Mouse (Mus musculus): ENCODE data around the gene Slc25a35.
"Not testable (repeated sequence)": the region's sequence is repeated elsewhere in the genome, so short reads cannot be mapped to it uniquely, and the experiment has no call there.

The Slc25a35 gene

DNA sequence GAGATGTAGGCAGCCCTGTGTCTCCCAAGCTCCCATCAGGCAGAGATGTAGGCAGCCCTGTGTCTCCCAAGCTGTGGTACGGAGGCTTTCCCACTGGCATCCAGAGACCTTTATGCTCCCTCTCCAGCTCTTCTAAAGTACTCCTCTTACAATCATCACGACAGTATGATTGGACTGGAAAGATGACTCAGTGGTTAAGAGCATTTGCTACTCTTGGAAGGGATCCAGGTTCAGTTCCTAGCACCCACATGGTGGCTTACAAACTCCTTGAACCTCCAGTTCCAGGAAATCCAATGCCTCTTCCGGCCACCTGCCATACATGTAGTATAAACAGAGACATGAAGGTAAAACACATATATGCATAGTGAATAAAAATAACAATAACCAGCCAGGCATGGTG lies 6.3 kb upstream of the Slc25a35 start:
- no peak for DNase-seq (ENCODE audit: low spot score in 2 of 2)

DNA sequence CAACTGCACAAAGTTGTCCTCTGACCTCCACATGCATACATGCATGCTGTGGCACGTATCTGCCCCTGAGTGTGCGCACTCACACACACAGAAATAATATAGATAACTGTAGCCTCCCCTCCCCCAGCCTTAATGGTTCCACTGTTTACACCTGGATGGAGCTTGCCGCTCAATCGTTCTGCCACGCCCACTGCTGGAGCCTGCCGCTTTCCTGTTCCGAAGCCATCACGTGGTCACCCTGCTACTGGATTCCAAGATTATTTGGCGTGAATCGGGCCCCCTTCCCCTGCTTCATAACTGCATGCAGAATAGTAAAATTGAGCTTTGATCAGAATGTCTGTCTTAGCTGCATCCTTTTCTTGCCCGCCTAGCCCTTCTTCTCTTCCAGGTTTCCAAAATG lies 5.8 kb upstream of the Slc25a35 start:
- DNase-seq (ENCODE audit: low spot score in 2 of 2), result not testable (repeated sequence)

DNA sequence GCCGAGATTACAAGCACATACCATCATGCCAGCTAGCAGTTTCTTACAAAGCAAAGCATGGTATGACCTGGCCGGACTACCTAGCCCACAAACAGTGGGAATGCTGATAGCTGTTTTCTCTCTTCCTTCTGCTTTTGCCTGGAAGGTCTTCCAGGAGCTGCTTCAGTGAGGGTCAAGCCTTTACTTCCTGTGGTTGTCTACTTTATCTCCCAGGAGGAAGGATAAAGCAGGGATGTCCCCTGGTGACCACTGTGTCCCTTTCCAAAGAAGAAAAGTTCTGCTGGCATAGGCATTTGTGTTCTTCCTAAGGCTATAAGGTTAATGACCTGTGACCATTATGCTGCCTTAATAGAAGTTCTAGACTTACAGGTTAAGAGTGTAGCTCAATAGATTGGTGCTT lies 4.5 kb upstream of the Slc25a35 start:
- DNase-seq (ENCODE audit: low spot score in 2 of 2), result no peak

DNA sequence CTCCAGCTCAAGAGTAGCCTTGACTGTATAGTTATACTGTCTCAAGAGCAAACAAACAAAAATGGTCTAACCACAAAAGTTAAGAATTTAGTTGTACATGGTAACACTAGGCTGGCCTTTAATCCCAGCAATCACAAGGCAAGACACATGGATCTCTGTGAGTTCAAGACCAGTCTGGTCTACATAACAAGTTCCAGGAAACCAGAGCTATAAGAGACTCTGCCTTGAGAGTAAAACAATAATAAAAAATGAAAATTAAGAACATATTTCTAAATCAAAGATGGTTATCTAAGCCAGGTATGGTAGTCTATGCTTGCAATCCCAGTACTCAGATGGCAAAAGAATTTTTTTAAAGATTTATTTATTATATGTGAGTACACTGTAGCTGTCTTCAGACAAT lies 2.9 kb upstream of the Slc25a35 start:
- DNase-seq (ENCODE audit: low spot score in 2 of 2), result no peak

DNA sequence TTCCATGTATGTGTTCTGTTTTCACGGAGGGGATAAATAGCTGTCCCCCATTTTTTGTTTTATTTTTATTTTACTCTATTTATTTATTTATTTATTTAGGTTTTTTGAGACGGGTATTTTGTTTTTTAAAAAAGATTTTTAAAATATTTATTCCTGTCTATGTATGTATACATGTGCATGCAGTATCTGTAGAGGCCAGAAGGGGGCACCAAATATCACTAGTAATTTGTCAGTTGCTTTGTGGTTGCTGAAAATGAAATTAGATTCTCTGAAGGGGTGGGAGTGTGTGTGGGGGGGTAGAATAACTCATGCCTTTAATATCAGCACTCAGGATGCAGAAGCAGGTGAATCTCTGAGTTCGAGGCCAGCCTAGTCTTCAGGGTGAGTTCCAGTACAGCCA lies 2.1 kb upstream of the Slc25a35 start:
- peak; percentile 43 to 68 for DNase-seq (ENCODE audit: low spot score in 2 of 2)

DNA sequence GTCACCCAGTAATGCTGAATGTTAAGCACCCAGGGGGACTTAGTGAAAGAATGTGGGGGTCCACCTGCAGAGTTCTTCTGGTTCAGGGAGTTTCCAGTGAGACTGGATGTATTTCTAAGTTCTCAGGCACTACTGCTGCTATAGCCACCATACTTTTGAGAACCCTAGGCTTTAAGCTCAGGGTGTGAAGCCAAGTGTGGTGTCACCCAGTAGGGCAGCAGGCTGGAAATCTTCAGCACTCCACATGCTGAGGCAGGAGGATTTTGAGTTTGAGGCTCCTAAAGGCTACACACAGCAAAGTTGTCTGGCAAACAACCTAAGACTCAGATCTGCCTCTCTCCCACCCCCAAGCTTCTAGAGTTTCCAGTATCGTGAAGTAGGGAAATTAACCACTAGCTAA lies 1.4 kb upstream of the Slc25a35 start:
- no peak for DNase-seq (ENCODE audit: low spot score in 2 of 2)

DNA sequence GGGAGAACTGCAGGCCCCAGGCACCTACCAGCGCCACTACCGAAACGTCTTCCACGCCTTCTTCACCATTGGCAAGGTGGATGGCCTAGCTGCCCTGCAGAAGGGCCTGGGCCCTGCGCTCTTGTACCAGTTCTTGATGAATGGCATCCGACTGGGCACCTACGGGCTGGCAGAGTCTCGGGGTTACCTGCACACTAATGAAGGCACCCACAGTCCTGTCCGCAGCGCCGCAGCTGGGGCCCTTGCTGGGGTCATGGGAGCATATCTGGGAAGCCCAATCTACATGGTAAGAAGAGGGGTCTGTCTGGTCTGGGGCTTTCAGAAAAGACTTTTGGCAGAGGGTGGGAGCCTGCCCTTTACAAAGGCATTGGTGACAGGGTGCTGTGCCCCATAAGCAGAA lies 821 bp downstream of the Slc25a35 start:
- DNase-seq (ENCODE audit: low spot score in 2 of 2), result no peak

DNA sequence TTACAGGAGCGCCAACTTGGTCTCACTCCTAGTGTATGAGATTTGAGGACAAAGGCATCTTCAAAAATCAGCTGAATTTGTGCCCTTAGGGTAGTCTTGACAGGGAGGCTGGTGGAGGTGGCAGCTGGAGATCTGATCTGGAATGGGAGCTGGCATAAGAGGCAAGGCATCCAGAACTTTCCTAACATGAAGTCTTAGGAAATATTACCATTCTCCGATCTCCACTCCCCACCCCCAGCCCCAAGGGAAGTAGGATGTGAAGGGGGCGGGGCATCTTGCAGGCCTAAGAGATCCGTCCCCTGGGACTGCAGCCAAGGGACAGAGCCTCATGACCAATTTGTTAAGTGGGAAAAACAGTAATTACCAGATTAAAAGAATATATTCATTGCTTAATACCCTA lies 2.3 kb downstream of the Slc25a35 start:
- no peak for DNase-seq (ENCODE audit: low spot score in 2 of 2)

DNA sequence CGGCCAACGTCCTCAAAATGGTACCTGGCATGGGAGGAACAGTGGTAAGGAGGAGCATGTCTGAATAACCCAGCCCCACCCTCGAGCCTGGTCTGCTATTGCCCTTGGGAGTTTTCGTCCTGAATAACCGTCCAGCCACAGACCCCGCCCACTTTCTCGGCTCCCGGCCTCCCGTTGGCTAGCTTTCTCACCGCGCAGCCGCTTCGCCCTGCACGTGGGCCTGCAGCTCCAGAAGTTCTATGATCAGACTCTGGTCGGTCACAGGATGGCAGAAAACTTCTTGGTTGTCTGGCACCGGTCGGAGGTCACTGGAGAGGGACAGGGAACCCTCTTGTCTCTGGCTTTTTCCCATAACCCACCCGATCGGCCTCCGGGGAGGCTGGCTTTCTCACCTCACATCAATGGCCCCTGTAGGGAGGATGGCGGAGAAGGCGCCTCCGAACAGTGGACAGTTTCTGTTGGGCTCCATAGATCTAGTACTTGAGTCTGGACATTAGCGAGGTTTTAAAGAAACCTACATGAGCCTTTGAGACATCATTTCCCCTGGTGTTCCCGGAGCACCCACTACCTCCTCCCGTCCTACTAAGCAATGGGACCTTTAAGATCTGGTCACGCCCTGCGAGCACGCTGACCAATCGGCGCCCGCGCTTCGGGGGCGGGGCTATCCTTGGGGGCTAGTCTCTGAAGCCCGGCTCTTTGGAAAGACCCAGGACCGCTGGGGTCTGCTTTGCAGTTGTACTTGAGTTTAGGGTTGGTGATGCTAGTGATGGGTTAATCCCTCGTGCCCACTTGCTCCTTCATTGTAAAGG lies 5.5 kb downstream of the Slc25a35 start:
- peak; percentile 67 to 73 for DNase-seq (ENCODE audit: low spot score in 2 of 2)

DNA sequence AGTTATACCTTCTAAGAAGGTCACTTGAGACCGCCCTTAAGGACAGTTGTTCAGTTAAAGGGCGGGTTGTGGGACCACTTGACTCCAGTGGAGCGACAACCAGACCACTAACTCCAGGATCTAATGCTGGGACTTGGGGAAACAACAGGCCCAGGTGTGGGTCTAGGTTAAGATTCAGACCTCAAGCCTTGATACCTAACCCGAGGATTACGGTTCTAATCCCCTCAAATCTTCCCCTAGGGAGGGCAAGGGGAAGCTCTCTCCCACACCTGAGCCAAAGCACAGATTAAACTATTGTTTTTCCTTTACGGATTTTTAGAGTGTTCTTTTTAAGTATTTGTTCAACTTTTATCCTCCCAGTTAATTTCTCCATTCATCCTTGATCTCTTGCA lies 6.1 kb downstream of the Slc25a35 start:
- no peak for DNase-seq (ENCODE audit: low spot score in 2 of 2)

DNA sequence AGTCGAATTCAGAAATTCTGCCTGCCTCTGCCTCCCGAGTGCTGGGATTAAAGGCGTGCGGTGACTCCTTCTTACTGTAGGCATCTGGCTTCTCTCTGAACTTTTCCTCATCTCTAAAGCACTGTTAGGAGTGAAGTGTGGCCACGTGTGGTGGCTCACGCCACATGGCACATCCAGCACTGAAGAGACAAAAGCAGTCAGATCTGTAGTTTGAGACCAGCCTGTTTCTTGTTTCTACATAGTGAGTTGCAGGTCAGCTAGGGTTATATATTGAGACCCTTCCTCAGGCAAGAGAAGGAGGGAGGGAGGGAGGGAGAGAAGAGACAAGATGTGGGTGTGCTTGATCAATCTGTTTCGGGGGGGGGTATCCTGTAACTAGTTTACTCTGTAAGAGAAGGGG lies 7.2 kb downstream of the Slc25a35 start, which contains the start of gene Rangrf:
TSS of gene Rangrf (minus strand) at position 101 of the 400 bp plus-strand sequence.
- DNase-seq (ENCODE audit: low spot score in 2 of 2), result no peak

DNA sequence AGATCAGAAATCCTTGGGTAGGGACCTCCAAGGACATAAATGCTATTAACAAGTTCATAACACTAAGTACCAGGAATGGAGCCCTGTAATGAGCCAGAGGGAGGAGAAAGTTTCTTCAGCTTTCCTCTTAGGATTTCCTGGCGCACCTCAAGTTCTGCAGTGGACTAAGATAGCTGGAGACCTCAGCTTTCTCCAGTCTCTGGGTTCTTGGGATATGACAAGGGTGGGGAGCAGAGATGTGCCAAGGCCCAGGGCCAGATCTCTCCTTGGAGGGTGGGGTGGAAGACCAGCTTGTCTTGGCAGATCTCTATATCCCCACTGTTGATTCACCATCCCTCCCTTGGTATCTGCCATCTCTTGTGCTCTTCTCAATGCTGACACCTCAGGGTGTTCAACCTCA lies 7.7 kb downstream of the Slc25a35 start:
- no peak for DNase-seq (ENCODE audit: low spot score in 2 of 2)

DNA sequence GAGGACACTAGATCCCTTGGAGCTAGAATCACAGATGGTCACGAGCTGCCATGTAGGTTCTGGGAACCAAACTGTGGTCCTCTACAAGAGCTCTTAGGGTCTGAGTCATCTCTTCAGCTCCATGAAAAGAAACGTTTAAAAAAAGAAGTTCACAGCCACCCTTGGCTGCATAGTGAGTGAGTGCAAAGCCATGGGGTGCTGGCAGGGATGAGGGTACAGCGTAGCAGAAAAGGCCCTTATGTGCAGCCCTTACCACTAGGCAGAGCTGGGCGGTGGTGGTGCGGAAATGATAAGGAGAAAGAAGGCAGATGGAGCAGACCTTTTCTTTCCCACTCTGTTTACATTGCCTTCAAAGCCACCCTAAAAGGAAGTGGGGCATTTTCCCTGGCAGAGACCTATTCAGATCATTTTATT lies 11.4 kb downstream of the Slc25a35 start:
- no peak for DNase-seq (ENCODE audit: low spot score in 2 of 2)

DNA sequence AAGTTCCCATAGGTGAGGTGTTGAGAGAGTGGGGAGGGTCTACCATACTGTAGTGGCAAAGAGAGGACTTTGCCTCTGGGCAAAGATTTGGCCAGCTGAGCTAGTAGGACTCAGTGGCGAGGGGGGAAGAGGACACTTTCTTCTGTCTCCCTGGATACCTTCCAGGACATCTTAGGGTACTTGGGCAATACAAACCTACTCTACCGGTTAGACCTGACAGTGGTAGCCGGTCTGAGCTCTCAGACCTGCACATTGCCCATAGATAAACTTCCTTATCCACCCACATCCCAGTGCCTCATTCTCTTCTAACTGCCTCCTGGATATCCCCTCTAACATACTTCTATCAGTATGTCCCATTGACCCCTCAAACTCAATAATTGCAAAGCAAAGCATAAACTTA lies 13.0 kb downstream of the Slc25a35 start:
- no peak for DNase-seq (ENCODE audit: low spot score in 2 of 2)

DNA sequence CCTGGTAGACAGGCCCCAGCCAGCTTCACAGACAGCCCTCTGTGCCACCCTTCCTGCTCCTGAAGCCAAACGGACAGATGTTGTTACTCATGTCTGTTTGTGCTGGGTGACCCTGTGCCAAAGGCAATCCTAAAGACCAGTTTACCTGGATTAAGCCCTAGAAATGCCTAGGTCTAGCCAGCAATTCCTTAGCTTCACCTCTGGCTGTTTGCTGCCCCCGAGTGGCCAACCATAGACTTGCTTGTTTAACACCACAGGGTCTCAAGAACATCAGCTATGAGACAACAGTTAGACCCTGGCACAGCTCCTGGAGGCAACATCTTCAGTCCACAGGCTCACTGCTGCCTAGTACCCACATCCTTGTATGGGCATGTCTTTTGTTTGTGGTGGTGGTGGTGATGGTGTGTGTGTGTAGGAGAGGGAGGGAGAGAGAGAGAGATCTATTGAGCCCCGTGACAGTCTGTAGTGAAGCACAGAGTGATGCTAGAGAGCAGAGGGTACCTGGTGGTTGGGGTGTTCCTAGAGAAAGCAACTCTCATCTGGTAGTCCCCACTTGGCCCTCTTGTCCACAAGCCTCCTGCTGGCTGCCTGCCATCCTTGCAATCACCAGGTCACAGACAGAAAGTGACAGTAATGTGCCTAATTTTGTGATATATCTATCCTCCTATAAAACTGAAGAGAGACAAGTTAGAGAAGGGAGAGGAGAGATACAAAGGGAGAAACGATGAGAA lies 14.9 kb downstream of the Slc25a35 start:
- peak; percentile 54 to 64 for DNase-seq (ENCODE audit: low spot score in 2 of 2)

DNA sequence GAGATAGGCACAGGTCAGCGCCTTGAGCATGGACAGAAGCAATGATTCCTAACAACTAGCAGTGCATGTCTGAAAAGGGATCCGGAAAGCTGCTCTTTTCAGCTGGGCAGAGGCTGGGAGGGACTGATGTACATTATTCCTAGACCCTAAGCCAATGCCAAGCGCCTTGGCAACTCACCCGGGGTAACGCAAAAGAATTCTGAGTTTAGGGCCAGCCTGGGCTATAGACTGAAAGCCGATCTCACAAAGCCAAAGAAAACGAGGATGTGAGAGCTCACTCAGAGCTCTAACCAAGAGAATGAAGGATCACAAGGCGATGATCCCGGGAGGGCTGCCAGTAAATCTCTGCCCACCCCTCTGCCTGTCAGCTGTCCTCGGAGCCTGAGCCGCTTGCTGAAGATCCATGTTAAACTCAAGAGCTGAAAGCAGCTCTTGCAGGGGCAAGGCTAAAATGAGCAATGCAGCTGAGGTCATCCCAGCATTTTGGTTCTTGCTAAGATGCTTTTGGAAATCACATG lies 19.5 kb downstream of the Slc25a35 start:
- DNase-seq (ENCODE audit: low spot score in 2 of 2), result no peak

DNA sequence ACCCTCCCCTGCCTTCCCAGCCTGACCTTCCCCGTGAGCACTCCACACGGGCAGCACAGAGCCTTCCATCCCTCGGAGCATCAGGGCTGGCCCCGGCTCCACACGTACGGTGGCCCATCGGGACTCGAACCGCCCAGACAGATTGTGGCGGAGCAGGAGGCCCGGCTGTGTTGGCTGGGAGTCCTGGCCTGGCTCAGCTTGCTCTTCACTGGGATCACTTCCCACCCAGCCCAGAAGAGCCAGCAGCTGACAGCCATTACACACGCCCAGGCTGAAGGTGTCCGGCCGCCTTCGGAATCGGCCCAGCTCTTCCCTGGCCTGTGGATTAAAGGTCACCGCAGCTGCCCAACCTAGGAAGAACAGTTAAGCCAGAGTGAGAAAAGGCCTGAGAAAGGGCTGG lies 20.4 kb downstream of the Slc25a35 start:
- no peak for DNase-seq (ENCODE audit: low spot score in 2 of 2)

DNA sequence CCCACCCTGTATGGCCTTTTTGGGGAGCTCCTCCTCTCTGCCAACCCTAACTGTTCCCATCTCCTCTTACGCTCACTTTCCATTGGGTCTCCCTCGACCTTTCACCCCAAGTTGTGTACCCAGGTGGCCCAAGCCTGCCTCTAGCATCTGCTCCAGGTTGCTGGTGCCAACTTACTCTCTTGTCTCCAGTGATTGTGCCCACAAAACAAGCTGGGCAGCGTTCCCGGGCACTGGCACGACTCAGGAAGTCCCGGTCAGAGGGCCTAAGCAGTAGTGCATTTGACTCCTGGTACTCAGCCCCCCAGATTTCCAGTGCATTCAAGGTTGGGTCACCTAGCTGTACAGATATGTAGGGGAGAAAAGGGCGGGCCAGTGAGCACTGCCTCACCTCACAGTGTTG lies 25.2 kb downstream of the Slc25a35 start:
- DNase-seq (ENCODE audit: low spot score in 2 of 2), result no peak

DNA sequence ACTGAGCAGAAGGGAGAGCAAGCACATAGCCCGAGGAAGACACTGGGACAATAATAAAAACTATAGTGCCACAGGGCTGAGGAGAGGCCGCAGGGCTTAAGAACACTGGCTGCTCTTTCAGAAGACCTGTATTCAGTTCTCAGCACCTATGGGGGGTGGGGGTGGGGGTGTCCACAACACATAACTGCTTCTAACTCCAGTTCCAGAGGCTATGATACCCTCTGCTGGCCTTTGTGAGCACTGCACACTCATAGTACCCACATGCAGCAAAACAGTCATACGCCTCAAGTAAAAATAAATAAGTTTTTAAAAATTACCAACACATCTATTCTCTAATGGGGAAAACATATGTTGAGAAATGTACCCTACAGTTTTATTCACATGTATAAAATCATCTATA lies 26.4 kb downstream of the Slc25a35 start:
- DNase-seq (ENCODE audit: low spot score in 2 of 2), result no peak

DNA sequence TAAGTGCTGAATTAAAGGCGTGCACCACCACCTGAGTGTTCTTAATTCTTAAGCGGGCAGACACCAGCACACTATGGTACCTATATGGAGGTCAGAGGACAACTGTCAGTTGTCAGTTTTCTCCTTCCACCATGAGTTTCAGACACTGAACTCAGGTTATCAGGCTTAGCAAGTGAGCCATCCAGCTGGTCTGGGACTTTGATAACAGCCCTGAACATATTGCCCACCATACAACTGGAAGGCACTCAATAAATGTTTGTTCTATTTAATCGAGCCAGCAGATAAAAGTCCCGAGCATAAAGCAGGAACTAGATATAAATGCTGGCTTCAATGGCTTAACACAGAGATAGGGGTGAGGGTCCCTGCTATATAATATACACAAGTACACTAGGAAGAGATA lies 29.1 kb downstream of the Slc25a35 start:
- DNase-seq (ENCODE audit: low spot score in 2 of 2), result no peak

DNA sequence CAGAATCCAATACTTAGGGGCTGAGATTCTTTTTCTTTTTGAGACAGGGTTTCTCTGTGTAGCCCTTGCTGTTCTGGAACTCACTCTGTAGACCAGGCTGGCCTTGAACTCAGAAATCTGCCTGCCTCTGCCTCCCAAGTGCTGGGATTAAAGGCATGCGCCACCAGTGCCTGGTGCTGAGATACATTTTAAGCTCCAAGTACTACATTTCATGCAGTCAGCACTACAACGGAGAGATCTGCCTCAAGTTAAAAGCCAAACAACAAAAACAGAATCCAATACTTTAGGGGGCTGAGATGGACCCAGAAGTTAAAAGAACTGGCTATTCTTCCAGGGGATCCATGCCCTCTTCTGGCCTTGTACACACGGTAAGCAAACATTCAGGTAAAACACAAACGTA lies 34.9 kb downstream of the Slc25a35 start:
- DNase-seq (ENCODE audit: low spot score in 2 of 2), result not testable (repeated sequence)

DNA sequence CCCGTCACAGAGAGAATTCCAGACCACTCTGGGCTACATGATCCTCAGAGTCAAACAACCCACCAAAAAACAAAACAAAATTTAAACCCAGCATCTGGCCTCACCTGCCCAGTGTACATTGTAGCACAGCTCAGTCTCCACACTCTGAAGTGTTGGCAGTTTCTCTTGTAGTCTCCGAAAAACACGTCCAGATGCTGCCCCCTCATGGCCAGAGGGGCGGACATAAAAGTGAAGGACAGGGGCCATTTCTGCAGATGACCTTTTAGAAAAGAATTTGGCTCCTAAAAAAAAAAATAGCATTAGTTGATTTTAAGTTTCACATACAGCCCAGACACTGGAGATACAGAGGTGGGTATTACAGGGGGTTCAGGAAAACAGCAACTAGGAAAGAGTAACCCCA lies 35.7 kb downstream of the Slc25a35 start:
- no peak for DNase-seq (ENCODE audit: low spot score in 2 of 2)

DNA sequence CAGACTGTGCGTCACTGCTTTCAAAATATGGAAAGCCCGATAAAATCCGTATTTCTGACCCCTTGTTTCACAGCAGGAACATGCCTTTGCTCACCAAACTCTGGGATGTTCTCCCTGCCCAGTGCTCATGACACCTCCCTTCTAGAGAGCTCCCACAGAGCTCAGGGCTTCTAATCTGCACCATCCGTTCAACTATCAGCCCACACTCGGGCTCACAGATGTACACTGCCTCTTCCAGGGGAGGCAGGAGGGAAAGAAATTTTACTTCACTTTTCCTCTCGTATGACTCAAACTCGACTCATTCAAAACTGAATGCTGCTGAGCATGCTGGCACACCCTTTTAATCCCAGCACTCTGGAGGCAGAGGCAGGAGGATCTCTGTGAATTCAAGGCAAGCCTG lies 37.3 kb downstream of the Slc25a35 start:
- DNase-seq (ENCODE audit: low spot score in 2 of 2), result no peak
